Mouse (Mus musculus) stomach, postnatal 0 days (tissue): Measurements from ENCODE around the gene Spag6. TPM values are rescaled to one million over a fixed set of nuclear protein-coding genes. Genes with fewer than 3 reads are reported as not detected.

ENCODE experiments used
- ATAC-seq: fragments of 200-750 bp; cut with Nextera tagmentation; 2 replicates; pipeline ENCODE4 v1.8.0; 2017; ENCODE audit not compliant: low FRiP score, low TSS enrichment
- DNase-seq: peaks from one replicate; pipeline ENCODE4 v3.0.0-alpha.2; 2016; ENCODE audit warnings: low spot score
- H3K27ac ChIP-seq: fragments of 300-500 bp; sonication (generic); replicated peaks from 2 replicates; pipeline ENCODE4 v1.5.1; 2014; ENCODE audit warnings: mild to moderate bottlenecking, control low read depth
- H3K27me3 ChIP-seq: fragments of 300-500 bp; sonication (generic); 2 replicates; pipeline ENCODE4 v1.6.1; 2014; ENCODE audit warnings: low read length; ENCODE audit not compliant: control insufficient read depth, insufficient read depth
- H3K36me3 ChIP-seq: fragments of 300-500 bp; sonication (generic); 2 replicates; pipeline ENCODE4 v1.6.1; 2014; ENCODE audit warnings: low read length, mixed read lengths; ENCODE audit not compliant: control insufficient read depth, insufficient read depth
- H3K4me1 ChIP-seq: fragments of 300-500 bp; sonication (generic); replicated peaks from 2 replicates; pipeline ENCODE4 v1.6.1; 2014; ENCODE audit warnings: antibody characterized with exemption; ENCODE audit not compliant: control insufficient read depth, insufficient read depth
- H3K4me2 ChIP-seq: fragments of 300-500 bp; sonication (generic); replicated peaks from 2 replicates; pipeline ENCODE4 v1.6.1; 2014; ENCODE audit warnings: low read depth, mild to moderate bottlenecking, control low read depth, moderate library complexity
- H3K4me3 ChIP-seq: fragments of 300-500 bp; sonication (generic); 2 replicates; pipeline ENCODE4 v1.5.1; 2014; ENCODE audit warnings: low read depth, low read length, control low read depth
- H3K9ac ChIP-seq: fragments of 300-500 bp; sonication (generic); 2 replicates; pipeline ENCODE4 v1.6.1; 2014; ENCODE audit warnings: mild to moderate bottlenecking, low read length, control low read depth, mixed read lengths
- H3K9me3 ChIP-seq: fragments of 300-500 bp; sonication (generic); 2 replicates; pipeline ENCODE4 v1.6.1; 2016; ENCODE audit warnings: low read length; ENCODE audit not compliant: control insufficient read depth
- CTCF ChIP-seq: IDR thresholded peaks from 2 replicates; pipeline ENCODE4 v1.5.1; 2016; ENCODE audit warnings: antibody characterized with exemption, low read depth, mild to moderate bottlenecking, moderate library complexity
- EP300 ChIP-seq: optimal IDR thresholded peaks from 2 replicates; pipeline ENCODE3; 2016; ENCODE audit warnings: antibody characterized with exemption
- WGBS: fragments of 180-500 bp; shearing (Covaris S2); extraction: QIAGEN DNeasy Blood & Tissue Kit; methylation state at CpG from one replicate; pipeline ENCODE4 v1.1.7; 2014; 5-methylcytosine and 5-hydroxymethylcytosine counted together
- polyA plus RNA-seq: library from polyadenylated mRNA; unstranded; fragments of >200 nt; fragmentation: Nextera tagmentation; extraction: Ambion mirVana; gene quantifications from 2 replicates; pipeline ENCODE4 v1.2.1, GENCODE M21; 2015

The Spag6 gene
- polyA plus RNA-seq, 1 experiment from 2014 or later = 0.10 TPM

GRCm38 (mm10) chr2:18794261-18794660 is 100.4 kb downstream of the Spag6 start:
- TF ChIP-seq EP300 = no peak
- H3K4me3 ChIP-seq = no peak overlapping the region
- no peaks in the 10 kb centered on the region for H3K4me1 ChIP-seq
- ATAC-seq (no peak), DNase-seq (no peak)
- no peaks in the 10 kb centered on the region for H3K9me3 ChIP-seq
- no peak overlapping the region for H3K9ac ChIP-seq
- peaks cover 2% of the 10 kb centered on the region; the same call in 1 of the 2 replicates for H3K27me3 ChIP-seq
- WGBS = 67% methylated on average over 4 of the region's 4 CpGs
- H3K36me3 ChIP-seq = no peaks in the 10 kb centered on the region
- no peak overlapping the region for H3K27ac ChIP-seq
- no peak overlapping the region for H3K4me2 ChIP-seq

GRCm38 (mm10) chr2:18797776-18798175 is 103.9 kb downstream of the Spag6 start:
- Histone ChIP-seq H3K27ac (no peak overlapping the region), H3K36me3 (no peaks in the 10 kb centered on the region), H3K27me3 (peaks cover 9% of the 10 kb centered on the region; the same call in 1 of the 2 replicates), H3K9me3 (no peaks in the 10 kb centered on the region), H3K4me3 (no peak overlapping the region), H3K4me2 (no peak overlapping the region), H3K9ac (no peak overlapping the region), H3K4me1 (peaks cover 5% of the 10 kb centered on the region; the same call in 1 of the 2 replicates)
- ATAC-seq (no peak), DNase-seq (no peak)
- WGBS = 88% methylated on average over 8 of the region's 8 CpGs
- TF ChIP-seq EP300 = no peak
- no peak for TF ChIP-seq CTCF

- ATAC-seq = no peak; the same call in 1 of the 2 replicates
- H3K9me3 ChIP-seq = no peaks in the 10 kb centered on the region
- TF ChIP-seq CTCF (no peak), EP300 (no peak)
- peak overlapping the region; percentile 40 for H3K4me3 ChIP-seq
- peaks cover 5% of the 10 kb centered on the region; the same call in 1 of the 2 replicates for H3K4me1 ChIP-seq
- H3K4me2 ChIP-seq = peak overlapping the region; percentile 65
- 22% methylated on average over 17 of the region's 17 CpGs for WGBS
- no peaks in the 10 kb centered on the region for H3K36me3 ChIP-seq
- H3K27me3 ChIP-seq = peaks cover 9% of the 10 kb centered on the region; the same call in 1 of the 2 replicates
- H3K27ac ChIP-seq = no peak overlapping the region
- no peak overlapping the region for H3K9ac ChIP-seq
- DNase-seq = no peak
Measured at GRCm38 (mm10) chr2:18799265-18799965, 105.6 kb downstream of the Spag6 start.

Other genes with a start within 250 kb of the Spag6 start
- gene Commd3, start 21.6 kb upstream of the Spag6 start, polyA plus RNA-seq = 169 and 178 TPM in 2 replicates
- 10.5 and 12.0 TPM in 2 replicates for gene Bmi1, start 17.0 kb upstream of the Spag6 start, polyA plus RNA-seq